Mouse (Mus musculus): ENCODE measurements around the gene Stard10.

- TF ChIP-seq POLR2A (IDR thresholded peaks at IDR 0.05; ENCODE audit: insufficient read depth, low read length) (no peak), CTCF (IDR thresholded peaks at IDR 0.05; ENCODE audit: low read depth, low read length) (no peak), EP300 (IDR thresholded peaks at IDR 0.05; ENCODE audit: insufficient read depth, low read depth, low read length) (no peak)
Observed at GRCm38 (mm10) chr7:101286891-101287290, 30.0 kb upstream of the Stard10 start.
